Mouse (Mus musculus): Measurements from ENCODE around the gene Ptprn2. TPM values are rescaled to one million over a fixed set of nuclear protein-coding genes. Genes with fewer than 3 reads are reported as not detected.

The Ptprn2 gene
- polyA plus RNA-seq, 1 experiment = not detected

GRCm38 (mm10) chr12:116938158-116938854, 452.8 kb downstream of the Ptprn2 start:
- Histone ChIP-seq H3K27ac (replicated peaks; ENCODE audit: low read depth, low read length) (no peak overlapping the region), H3K4me1 (ENCODE audit: control insufficient read depth, insufficient read depth, insufficient read length, low read length) (no peaks in the 10 kb centered on the region)

GRCm38 (mm10) chr12:116943883-116944282, 458.4 kb downstream of the Ptprn2 start:
- Histone ChIP-seq H3K4me1 (ENCODE audit: control insufficient read depth, insufficient read depth, insufficient read length, low read length) (no peaks in the 10 kb centered on the region), H3K27ac (replicated peaks; ENCODE audit: low read depth, low read length) (no peak overlapping the region), H3K4me3 (ENCODE audit: insufficient read depth, low read depth, low read length) (no peak overlapping the region)

More at GRCm38 (mm10) chr12:116938158-116938854, 452.8 kb downstream of the Ptprn2 start:
- no peak overlapping the region for H3K4me3 ChIP-seq (ENCODE audit: insufficient read depth, low read depth, low read length)

- H3K4me1 ChIP-seq (ENCODE audit: control insufficient read depth, insufficient read depth, insufficient read length, low read length) = no peaks in the 10 kb centered on the region
- H3K27ac ChIP-seq (replicated peaks; ENCODE audit: low read depth, low read length) = no peak overlapping the region
- no peak overlapping the region for H3K4me3 ChIP-seq (ENCODE audit: insufficient read depth, low read depth, low read length)
Observed at GRCm38 (mm10) chr12:116948151-116948928, 462.8 kb downstream of the Ptprn2 start.

GRCm38 (mm10) chr12:116949726-116950125, 464.2 kb downstream of the Ptprn2 start:
- Histone ChIP-seq H3K4me1 (ENCODE audit: control insufficient read depth, insufficient read depth, insufficient read length, low read length) (no peaks in the 10 kb centered on the region), H3K27ac (replicated peaks; ENCODE audit: low read depth, low read length) (no peak overlapping the region), H3K4me3 (ENCODE audit: insufficient read depth, low read depth, low read length) (no peak overlapping the region)

GRCm38 (mm10) chr12:116952452-116953205, 467.1 kb downstream of the Ptprn2 start:
- no peak overlapping the region for H3K27ac ChIP-seq (replicated peaks; ENCODE audit: low read depth, low read length)
- H3K4me1 ChIP-seq (ENCODE audit: control insufficient read depth, insufficient read depth, insufficient read length, low read length) = no peaks in the 10 kb centered on the region
- H3K4me3 ChIP-seq (ENCODE audit: insufficient read depth, low read depth, low read length) = no peak overlapping the region

GRCm38 (mm10) chr12:116959164-116959563, 473.6 kb downstream of the Ptprn2 start:
- no peaks in the 10 kb centered on the region for H3K4me1 ChIP-seq (ENCODE audit: control insufficient read depth, insufficient read depth, insufficient read length, low read length)
- no peak overlapping the region for H3K27ac ChIP-seq (replicated peaks; ENCODE audit: low read depth, low read length)
- no peak overlapping the region for H3K4me3 ChIP-seq (ENCODE audit: insufficient read depth, low read depth, low read length)

- H3K4me1 ChIP-seq (ENCODE audit: control insufficient read depth, insufficient read depth, insufficient read length, low read length) = no peaks in the 10 kb centered on the region
- no peak overlapping the region for H3K27ac ChIP-seq (replicated peaks; ENCODE audit: low read depth, low read length)
- no peak overlapping the region for H3K4me3 ChIP-seq (ENCODE audit: insufficient read depth, low read depth, low read length)
Observed at GRCm38 (mm10) chr12:116963906-116964305, 478.4 kb downstream of the Ptprn2 start.

- H3K27ac ChIP-seq (replicated peaks; ENCODE audit: low read depth, low read length) = no peak overlapping the region
Observed at GRCm38 (mm10) chr12:116968215-116968939, 482.9 kb downstream of the Ptprn2 start.

GRCm38 (mm10) chr12:116975547-116975946, 490.0 kb downstream of the Ptprn2 start:
- Histone ChIP-seq H3K27ac (replicated peaks; ENCODE audit: low read depth, low read length) (no peak overlapping the region), H3K4me1 (ENCODE audit: control insufficient read depth, insufficient read depth, insufficient read length, low read length) (no peaks in the 10 kb centered on the region), H3K4me3 (ENCODE audit: insufficient read depth, low read depth, low read length) (no peak overlapping the region)

More at GRCm38 (mm10) chr12:116968215-116968939, 482.9 kb downstream of the Ptprn2 start:
- Histone ChIP-seq H3K4me3 (ENCODE audit: insufficient read depth, low read depth, low read length) (no peak overlapping the region), H3K4me1 (ENCODE audit: control insufficient read depth, insufficient read depth, insufficient read length, low read length) (no peaks in the 10 kb centered on the region)

GRCm38 (mm10) chr12:116976981-116977380, 491.5 kb downstream of the Ptprn2 start:
- no peak overlapping the region for H3K4me3 ChIP-seq (ENCODE audit: insufficient read depth, low read depth, low read length)
- H3K4me1 ChIP-seq (ENCODE audit: control insufficient read depth, insufficient read depth, insufficient read length, low read length) = no peaks in the 10 kb centered on the region
- H3K27ac ChIP-seq (replicated peaks; ENCODE audit: low read depth, low read length) = no peak overlapping the region

GRCm38 (mm10) chr12:116978201-116978600, 492.7 kb downstream of the Ptprn2 start:
- no peak overlapping the region for H3K4me3 ChIP-seq (ENCODE audit: insufficient read depth, low read depth, low read length)
- H3K27ac ChIP-seq (replicated peaks; ENCODE audit: low read depth, low read length) = no peak overlapping the region
- no peaks in the 10 kb centered on the region for H3K4me1 ChIP-seq (ENCODE audit: control insufficient read depth, insufficient read depth, insufficient read length, low read length)

GRCm38 (mm10) chr12:116981315-116981714, 495.8 kb downstream of the Ptprn2 start:
- no peak overlapping the region for H3K27ac ChIP-seq (replicated peaks; ENCODE audit: low read depth, low read length)
- H3K4me1 ChIP-seq (ENCODE audit: control insufficient read depth, insufficient read depth, insufficient read length, low read length) = no peaks in the 10 kb centered on the region
- H3K4me3 ChIP-seq (ENCODE audit: insufficient read depth, low read depth, low read length) = no peak overlapping the region

- H3K4me3 ChIP-seq (ENCODE audit: insufficient read depth, low read depth, low read length) = no peak overlapping the region
- no peak overlapping the region for H3K27ac ChIP-seq (replicated peaks; ENCODE audit: low read depth, low read length)
- H3K4me1 ChIP-seq (ENCODE audit: control insufficient read depth, insufficient read depth, insufficient read length, low read length) = no peaks in the 10 kb centered on the region
Observed at GRCm38 (mm10) chr12:116989144-116989543, 503.6 kb downstream of the Ptprn2 start.

- Histone ChIP-seq H3K4me3 (ENCODE audit: insufficient read depth, low read depth, low read length) (no peak overlapping the region), H3K27ac (replicated peaks; ENCODE audit: low read depth, low read length) (no peak overlapping the region), H3K4me1 (ENCODE audit: control insufficient read depth, insufficient read depth, insufficient read length, low read length) (no peaks in the 10 kb centered on the region)
Observed at GRCm38 (mm10) chr12:117001546-117002148, 516.1 kb downstream of the Ptprn2 start.
